Mouse (Mus musculus) ES-E14 (cell line): ENCODE measurements at regions not wholly inside any gene's neighbourhood (a gene's known extent, or its start where the extent isn't known, plus 50 kb on each side); places are given as distances from the start of the nearest gene placed in this dataset.

Experiments
- DNase-seq: peaks from one replicate; pipeline ENCODE4 v3.0.0-alpha.2; 2013; ENCODE audit warnings: low read depth, low spot score
- H3K27ac ChIP-seq: 2 replicates; pipeline ENCODE4 v1.5.1; 2012; ENCODE audit warnings: low read depth, mild to moderate bottlenecking, low read length, moderate library complexity, mixed read lengths; ENCODE audit not compliant: poor library complexity, insufficient read depth, severe bottlenecking
- H3K36me3 ChIP-seq: 2 replicates; pipeline ENCODE4 v1.6.1; 2012; ENCODE audit warnings: mild to moderate bottlenecking, low read length, moderate library complexity, mixed read lengths; ENCODE audit not compliant: control insufficient read depth, poor library complexity, insufficient read depth, severe bottlenecking
- H3K4me1 ChIP-seq, 2 experiments: fragments of 150-350 bp in 1 of 2; sonication (generic) in 1 of 2; 2 replicates each; pipeline ENCODE4 v1.6.1; 2012; ENCODE audit warnings: low read length in 2 of 2, mild to moderate bottlenecking in 1 of 2, mixed read lengths in 1 of 2; ENCODE audit not compliant: control insufficient read depth in 2 of 2, insufficient read depth in 2 of 2, poor library complexity in 1 of 2
- H3K4me3 ChIP-seq, 2 experiments: fragments of 150-350 bp in 1 of 2; sonication (generic) in 1 of 2; 2 replicates each; pipeline ENCODE4 v1.5.1; 2012; ENCODE audit warnings: low read length in 2 of 2, low read depth in 1 of 2, mild to moderate bottlenecking in 1 of 2, mixed read lengths in 1 of 2; ENCODE audit not compliant: insufficient read depth in 1 of 2, poor library complexity in 1 of 2, severe bottlenecking in 1 of 2
- H3K9ac ChIP-seq: 2 replicates; pipeline ENCODE4 v1.6.1; 2012; ENCODE audit warnings: low read depth, mild to moderate bottlenecking, low read length, mixed read lengths; ENCODE audit not compliant: poor library complexity, insufficient read depth, severe bottlenecking
- H3K9me3 ChIP-seq: fragments of 150-350 bp; sonication (generic); 2 replicates; pipeline ENCODE4 v1.6.1; 2012; ENCODE audit warnings: low read depth, mild to moderate bottlenecking, low read length; ENCODE audit not compliant: control insufficient read depth, insufficient read depth
- CHD2 ChIP-seq: IDR thresholded peaks from 2 replicates; pipeline ENCODE4 v1.6.1; 2014; ENCODE audit warnings: mild to moderate bottlenecking, low read depth, low read length, inconsistent platforms
- HCFC1 ChIP-seq: IDR thresholded peaks from 2 replicates; pipeline ENCODE4 v1.6.1; 2012; ENCODE audit warnings: low read length, inconsistent platforms, borderline replicate concordance; ENCODE audit not compliant: insufficient read depth
- MAFK ChIP-seq: IDR thresholded peaks from 2 replicates; pipeline ENCODE4 v1.6.1; 2014; ENCODE audit warnings: mild to moderate bottlenecking, low read depth, low read length, inconsistent platforms; ENCODE audit not compliant: insufficient read depth
- ZC3H11A ChIP-seq: IDR thresholded peaks from 2 replicates; pipeline ENCODE4 v1.6.1; 2012; ENCODE audit warnings: low read depth, mild to moderate bottlenecking, inconsistent platforms, low read length, borderline replicate concordance
- ZNF384 ChIP-seq: IDR thresholded peaks from 2 replicates; pipeline ENCODE4 v1.6.1; 2012; ENCODE audit warnings: low read depth, low read length, inconsistent platforms
- in situ Hi-C, 2 experiments: fragments of 600-800 bp; cut with MboI; formaldehyde crosslinking; loops; one replicate each; pipeline ENCODE4 v1.15.1; 2025; ENCODE audit warnings: low sequenced_read_pairs in 2 of 2, inconsistent platforms in 1 of 2; ENCODE audit not compliant: unreplicated experiment in 2 of 2

DNA sequence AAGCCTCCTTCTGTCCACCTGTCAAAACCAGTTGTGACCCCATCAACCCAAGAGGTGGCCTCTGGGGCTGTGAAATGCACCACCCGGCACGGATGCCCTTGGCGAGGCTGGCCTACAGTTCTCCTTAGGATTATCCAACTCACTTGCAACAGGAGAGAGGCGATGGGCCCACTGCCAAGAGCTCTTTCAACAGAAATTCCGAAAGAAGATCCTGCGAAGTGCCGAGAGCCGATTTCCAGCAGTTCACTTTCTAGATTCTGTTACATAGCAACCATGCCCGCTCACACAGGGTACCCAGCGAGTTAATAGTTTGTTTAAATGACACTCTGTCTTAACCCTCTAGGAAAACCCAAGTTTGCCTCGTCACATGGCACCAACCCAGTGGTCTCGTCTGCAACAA is 234.8 kb upstream of the Kazn start:
- Histone ChIP-seq H3K27ac (no peak overlapping the region), H3K4me3 (no peak overlapping the region), H3K9me3 (no peaks in the 10 kb centered on the region), H3K4me1 (no peaks in the 10 kb centered on the region), H3K36me3 (no peaks in the 10 kb centered on the region), H3K9ac (no peak overlapping the region)
- DNase-seq: no peak
- TF ChIP-seq HCFC1: no peak
- TF ChIP-seq ZNF384: no peak
- no peak for TF ChIP-seq ZC3H11A
- no peak for TF ChIP-seq MAFK
- TF ChIP-seq CHD2: no peak
- in situ Hi-C loops: no loop called here

DNA sequence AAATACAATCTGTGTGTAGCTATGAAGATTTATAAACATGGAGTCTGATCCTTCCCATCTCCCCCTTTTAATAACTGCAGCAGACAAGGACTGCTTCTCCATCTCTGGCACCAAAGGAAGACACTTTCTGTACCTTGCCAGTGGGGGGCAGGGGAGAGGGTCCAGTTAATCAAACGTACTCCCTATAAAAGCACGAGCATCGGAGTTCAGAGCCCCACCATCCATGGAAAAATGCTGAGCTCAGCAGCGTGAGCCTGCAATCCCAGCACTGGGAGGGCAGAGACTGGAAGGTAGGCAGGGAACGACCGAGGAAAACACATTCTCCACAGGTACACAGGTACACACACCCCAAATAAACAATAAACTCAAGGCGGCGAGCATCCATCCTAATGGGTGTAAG is 234.1 kb upstream of the Kazn start:
- H3K4me1 ChIP-seq: no peaks in the 10 kb centered on the region
- TF ChIP-seq MAFK: peak; percentile 72
- no peak for TF ChIP-seq HCFC1
- no peak for DNase-seq

DNA sequence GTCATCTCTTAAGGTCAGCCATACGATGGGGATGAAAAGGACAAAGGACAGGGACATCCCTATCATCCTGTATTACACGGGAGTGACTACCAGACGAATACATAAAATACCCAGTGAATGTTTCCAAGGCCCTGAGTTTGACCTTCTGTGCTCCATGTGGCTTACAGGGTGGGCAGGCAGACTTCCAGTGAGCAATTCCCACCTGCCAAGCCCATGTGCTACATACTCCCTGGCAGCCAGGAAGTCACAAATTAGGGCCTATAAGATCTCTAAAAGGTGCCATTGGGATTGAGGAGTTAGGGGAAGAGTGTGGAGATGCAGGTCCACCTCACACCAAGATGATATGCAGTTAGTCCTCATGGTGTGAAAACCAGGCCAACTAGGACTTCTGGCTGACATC is 233.1 kb upstream of the Kazn start:
- no peaks in the 10 kb centered on the region for H3K36me3 ChIP-seq
- TF ChIP-seq MAFK (no peak), ZC3H11A (no peak), CHD2 (no peak), HCFC1 (no peak)
- no peak overlapping the region for H3K27ac ChIP-seq
- no peaks in the 10 kb centered on the region for H3K4me1 ChIP-seq
- no peak overlapping the region for H3K9ac ChIP-seq
- no peaks in the 10 kb centered on the region for H3K9me3 ChIP-seq
- H3K4me3 ChIP-seq: no peak overlapping the region
- in situ Hi-C loops: no loop called here
- DNase-seq: no peak

More for the DNA sequence above, 234.1 kb upstream of the Kazn start:
- in situ Hi-C loops: no loop called here
- Histone ChIP-seq H3K9ac (no peak overlapping the region), H3K4me3 (no peak overlapping the region), H3K36me3 (no peaks in the 10 kb centered on the region), H3K9me3 (no peaks in the 10 kb centered on the region), H3K27ac (no peak overlapping the region)

DNA sequence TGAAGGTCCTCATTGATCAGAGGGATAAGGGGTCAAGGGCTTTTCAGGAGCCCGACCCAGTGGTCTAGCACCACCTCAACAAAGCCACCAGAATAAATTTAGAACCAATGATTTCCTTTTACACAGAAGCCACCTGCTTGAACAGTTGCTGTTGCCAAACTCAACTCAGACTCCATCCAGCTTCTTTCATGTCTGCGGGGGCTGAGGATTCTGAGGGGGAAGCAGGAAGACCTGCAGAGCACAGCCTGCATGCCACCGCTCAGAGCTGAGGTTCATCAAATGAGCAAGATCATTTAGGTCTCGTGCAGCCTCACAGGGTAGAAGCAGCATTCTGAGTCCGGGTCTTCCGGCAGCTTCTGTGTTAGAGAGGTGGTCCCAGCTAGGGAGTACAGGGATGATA is 231.6 kb upstream of the Kazn start:
- Histone ChIP-seq H3K27ac (no peak overlapping the region), H3K4me3 (no peak overlapping the region), H3K9ac (no peak overlapping the region), H3K36me3 (no peaks in the 10 kb centered on the region), H3K4me1 (no peaks in the 10 kb centered on the region), H3K9me3 (no peaks in the 10 kb centered on the region)
- no peak for TF ChIP-seq CHD2
- TF ChIP-seq HCFC1: no peak
- TF ChIP-seq ZNF384: no peak
- no peak for TF ChIP-seq ZC3H11A
- no peak for TF ChIP-seq MAFK
- DNase-seq: no peak
- in situ Hi-C loops: no loop called here

DNA sequence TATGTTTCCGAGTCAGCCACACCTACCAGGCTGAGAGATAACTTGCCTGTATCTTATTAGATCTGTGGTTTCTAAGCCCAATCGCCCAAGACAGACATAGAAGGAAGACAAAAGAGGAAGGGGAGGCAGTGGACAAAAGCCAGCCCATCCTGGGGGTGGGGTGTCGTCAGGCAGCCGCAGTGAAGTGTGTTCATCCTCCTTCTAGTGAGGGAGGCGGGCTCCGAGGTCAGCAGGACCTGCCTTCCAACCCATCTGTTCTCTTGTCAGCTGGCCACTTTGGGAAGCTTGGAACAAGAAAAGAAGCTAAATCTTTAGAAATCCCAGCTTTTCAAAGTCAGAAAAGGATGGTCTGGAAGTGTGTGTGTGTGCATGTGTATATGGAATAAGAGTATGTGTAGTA is 228.7 kb upstream of the Kazn start:
- Histone ChIP-seq H3K4me3 (no peak overlapping the region), H3K9ac (no peak overlapping the region), H3K36me3 (no peaks in the 10 kb centered on the region), H3K4me1 (no peaks in the 10 kb centered on the region), H3K27ac (no peak overlapping the region), H3K9me3 (no peaks in the 10 kb centered on the region)
- TF ChIP-seq MAFK (no peak), CHD2 (no peak), ZC3H11A (no peak), ZNF384 (no peak), HCFC1 (no peak)
- in situ Hi-C loops: no loop called here
- DNase-seq: no peak
